Mouse (Mus musculus) midbrain, postnatal 0 days (tissue): ENCODE measurements around the gene Iah1. TPM values are rescaled to one million over a fixed set of nuclear protein-coding genes. Genes with fewer than 3 reads are reported as not detected.

Experiments used
- ATAC-seq: fragments of 200-750 bp; cut with Nextera tagmentation; 2 replicates; pipeline ENCODE4 v1.8.0; 2017; ENCODE audit warnings: moderate number of reproducible peaks, mild to moderate bottlenecking, moderate TSS enrichment, moderate library complexity; ENCODE audit not compliant: low FRiP score
- DNase-seq: peaks from one replicate; pipeline ENCODE4 v3.0.0-alpha.2; 2015; ENCODE audit warnings: low spot score
- H3K27ac ChIP-seq: fragments of 300-500 bp; sonication (generic); 2 replicates; pipeline ENCODE4 v1.5.1; 2014; ENCODE audit warnings: low read depth, mild to moderate bottlenecking, low read length, mixed read lengths
- H3K27me3 ChIP-seq: fragments of 300-500 bp; sonication (generic); 2 replicates; pipeline ENCODE4 v1.6.1; 2014; ENCODE audit warnings: low read length, control low read depth, mixed read lengths; ENCODE audit not compliant: insufficient read depth
- H3K36me3 ChIP-seq: fragments of 300-500 bp; sonication (generic); 2 replicates; pipeline ENCODE4 v1.6.1; 2014; ENCODE audit warnings: low read length, control low read depth, mixed read lengths; ENCODE audit not compliant: insufficient read depth
- H3K4me1 ChIP-seq: fragments of 300-500 bp; sonication (generic); 2 replicates; pipeline ENCODE4 v1.6.1; 2014; ENCODE audit warnings: mild to moderate bottlenecking, control low read depth, antibody characterized with exemption, low read length, mixed read lengths; ENCODE audit not compliant: insufficient read depth
- H3K4me2 ChIP-seq: fragments of 300-500 bp; sonication (generic); 2 replicates; pipeline ENCODE4 v1.6.1; 2014; ENCODE audit warnings: low read depth, mild to moderate bottlenecking, low read length, mixed read lengths; ENCODE audit not compliant: poor library complexity, severe bottlenecking
- H3K4me3 ChIP-seq: fragments of 300-500 bp; sonication (generic); 2 replicates; pipeline ENCODE4 v1.5.1; 2014; ENCODE audit warnings: low read depth, mild to moderate bottlenecking, low read length, moderate library complexity
- H3K9ac ChIP-seq: fragments of 300-500 bp; sonication (generic); replicated peaks from 2 replicates; pipeline ENCODE4 v1.6.1; 2014; ENCODE audit warnings: mild to moderate bottlenecking, low read length, moderate library complexity, mixed read lengths; ENCODE audit not compliant: poor library complexity, severe bottlenecking
- H3K9me3 ChIP-seq: fragments of 300-500 bp; sonication (generic); 2 replicates; pipeline ENCODE4 v1.6.1; 2016; ENCODE audit warnings: low read length, control low read depth
- CTCF ChIP-seq: IDR thresholded peaks from 2 replicates; pipeline ENCODE4 v1.5.1; 2016; ENCODE audit warnings: antibody characterized with exemption, mild to moderate bottlenecking
- WGBS: fragments of 180-500 bp; shearing (Covaris S2); extraction: QIAGEN DNeasy Blood & Tissue Kit; methylation state at CpG from one replicate; pipeline ENCODE4 v1.1.7; 2014; 5-methylcytosine and 5-hydroxymethylcytosine counted together
- polyA plus RNA-seq: library from polyadenylated mRNA; unstranded; fragments of >200 nt; fragmentation: Nextera tagmentation; extraction: Ambion mirVana; gene quantifications from 2 replicates; pipeline ENCODE4 v1.2.1, GENCODE M21; 2015
- total RNA-seq: library from RNA; depleted of rRNA; stranded (reverse); fragments of >200 nt; gene quantifications from 2 replicates; pipeline ENCODE4 v1.2.3, GENCODE M21; 2014; rRNA removed

Gene Iah1
- 16.0 and 22.2 TPM in 2 replicates for total RNA-seq
- polyA plus RNA-seq = 19.8 and 24.1 TPM in 2 replicates

GRCm38 (mm10) chr12:21315923-21316868, at the start of gene Iah1:
Gene Iah1, plus strand, starts transcription at chr12:21316389.
- Histone ChIP-seq H3K4me1 (no peaks in the 10 kb centered on the region), H3K27me3 (no peaks in the 10 kb centered on the region), H3K4me2 (peak within 1 kb of the TSS; percentile 84), H3K27ac (no peak within 1 kb of the TSS), H3K9me3 (no peaks in the 10 kb centered on the region), H3K36me3 (peaks cover 32% of the 10 kb centered on the region), H3K4me3 (peak within 1 kb of the TSS; percentile 63), H3K9ac (peak within 1 kb of the TSS; percentile 59)
- no peak for TF ChIP-seq CTCF
- ATAC-seq = peak; percentile 85
- 2% methylated on average over 58 of the region's 59 CpGs for WGBS
- DNase-seq = peak; percentile 72

GRCm38 (mm10) chr12:21266784-21267098, 49.4 kb upstream of the Iah1 start:
- no peak overlapping the region for H3K4me2 ChIP-seq
- H3K9ac ChIP-seq = no peak overlapping the region
- H3K4me3 ChIP-seq = no peak overlapping the region
- H3K27ac ChIP-seq = no peak overlapping the region
- 82% methylated on average over 2 of the region's 2 CpGs for WGBS
- H3K4me1 ChIP-seq = no peaks in the 10 kb centered on the region
- DNase-seq = no peak
- TF ChIP-seq CTCF = no peak
- peaks cover 46% of the 10 kb centered on the region for H3K36me3 ChIP-seq
- ATAC-seq = no peak
- H3K9me3 ChIP-seq = no peaks in the 10 kb centered on the region
- H3K27me3 ChIP-seq = no peaks in the 10 kb centered on the region

- H3K27me3 ChIP-seq = no peaks in the 10 kb centered on the region
- no peak overlapping the region for H3K4me2 ChIP-seq
- ATAC-seq (no peak), DNase-seq (no peak)
- H3K27ac ChIP-seq = no peak overlapping the region
- TF ChIP-seq CTCF = no peak
- WGBS = 93% methylated on average over 8 of the region's 8 CpGs
- H3K36me3 ChIP-seq = peaks cover 48% of the 10 kb centered on the region
- H3K4me1 ChIP-seq = no peaks in the 10 kb centered on the region
- H3K9ac ChIP-seq = no peak overlapping the region
- H3K4me3 ChIP-seq = no peak overlapping the region
- H3K9me3 ChIP-seq = no peaks in the 10 kb centered on the region
Observed at GRCm38 (mm10) chr12:21268083-21268616, 48.0 kb upstream of the Iah1 start.

GRCm38 (mm10) chr12:21274446-21274845, 41.7 kb upstream of the Iah1 start:
- no peaks in the 10 kb centered on the region for H3K27me3 ChIP-seq
- DNase-seq (peak; percentile 15), ATAC-seq (no peak)
- no peak overlapping the region for H3K4me3 ChIP-seq
- TF ChIP-seq CTCF = no peak
- no peak overlapping the region for H3K27ac ChIP-seq
- no peaks in the 10 kb centered on the region for H3K4me1 ChIP-seq
- no peaks in the 10 kb centered on the region for H3K9me3 ChIP-seq
- H3K36me3 ChIP-seq = peaks cover 24% of the 10 kb centered on the region
- WGBS = 74% methylated on average over 7 of the region's 7 CpGs
- H3K9ac ChIP-seq = no peak overlapping the region
- H3K4me2 ChIP-seq = no peak overlapping the region

GRCm38 (mm10) chr12:21277352-21277864, 38.8 kb upstream of the Iah1 start:
- Histone ChIP-seq H3K27ac (no peak overlapping the region), H3K4me3 (no peak overlapping the region), H3K36me3 (peaks cover under 1% of the 10 kb centered on the region; the same call in 1 of the 2 replicates), H3K4me1 (no peaks in the 10 kb centered on the region), H3K4me2 (no peak overlapping the region), H3K9ac (no peak overlapping the region), H3K9me3 (no peaks in the 10 kb centered on the region), H3K27me3 (no peaks in the 10 kb centered on the region)
- 74% methylated on average over 1 of the region's 1 CpGs for WGBS
- ATAC-seq (no peak), DNase-seq (no peak)
- TF ChIP-seq CTCF = no peak
